Mouse (Mus musculus) forebrain, postnatal 0 days (tissue): Measurements from ENCODE around the gene Fitm2. TPM values are rescaled to one million over a fixed set of nuclear protein-coding genes. Genes with fewer than 3 reads are reported as not detected.
"Not testable (repeated sequence)": the region's sequence is repeated elsewhere in the genome, so short reads cannot be mapped to it uniquely, and the experiment has no call there.

Experiments used
- ATAC-seq: fragments of 200-750 bp; cut with Nextera tagmentation; 2 replicates; pipeline ENCODE4 v1.8.0; 2017; ENCODE audit warnings: mild to moderate bottlenecking, moderate library complexity
- DNase-seq: peaks from one replicate; pipeline ENCODE4 v3.0.0-alpha.2; 2015
- H3K27ac ChIP-seq: fragments of 300-500 bp; sonication (generic); 2 replicates; pipeline ENCODE4 v1.5.1; 2014; ENCODE audit warnings: low read depth, mild to moderate bottlenecking, antibody characterized with exemption, low read length, moderate library complexity, mixed read lengths
- H3K27me3 ChIP-seq: fragments of 300-500 bp; sonication (generic); 2 replicates; pipeline ENCODE4 v1.6.1; 2014; ENCODE audit warnings: mild to moderate bottlenecking, low read length, mixed read lengths; ENCODE audit not compliant: insufficient read depth
- H3K36me3 ChIP-seq: fragments of 300-500 bp; sonication (generic); 2 replicates; pipeline ENCODE4 v1.6.1; 2014; ENCODE audit warnings: mild to moderate bottlenecking, moderate library complexity; ENCODE audit not compliant: insufficient read depth
- H3K4me1 ChIP-seq: fragments of 300-500 bp; sonication (generic); 2 replicates; pipeline ENCODE4 v1.6.1; 2014; ENCODE audit warnings: antibody characterized with exemption; ENCODE audit not compliant: insufficient read depth
- H3K4me2 ChIP-seq: fragments of 300-500 bp; sonication (generic); 2 replicates; pipeline ENCODE4 v1.6.1; 2014; ENCODE audit warnings: low read depth, mild to moderate bottlenecking, moderate library complexity
- H3K4me3 ChIP-seq: fragments of 300-500 bp; sonication (generic); 2 replicates; pipeline ENCODE4 v1.5.1; 2014; ENCODE audit warnings: low read depth, low read length, mixed read lengths
- H3K9ac ChIP-seq: fragments of 300-500 bp; sonication (generic); 2 replicates; pipeline ENCODE4 v1.6.1; 2014; ENCODE audit warnings: mild to moderate bottlenecking
- H3K9me3 ChIP-seq: fragments of 300-500 bp; sonication (generic); 2 replicates; pipeline ENCODE4 v1.6.1; 2016; ENCODE audit warnings: low read length
- CTCF ChIP-seq: sonication (generic); IDR thresholded peaks from 2 replicates; pipeline ENCODE4 v1.5.1; 2016; ENCODE audit warnings: antibody characterized with exemption, control low read depth, low read depth
- WGBS: fragments of 180-500 bp; shearing (Covaris S2); extraction: QIAGEN DNeasy Blood & Tissue Kit; methylation state at CpG from one replicate; pipeline ENCODE4 v1.1.7; 2014; 5-methylcytosine and 5-hydroxymethylcytosine counted together
- polyA plus RNA-seq: library from polyadenylated mRNA; unstranded; fragments of >200 nt; fragmentation: Nextera tagmentation; extraction: Ambion mirVana; gene quantifications from 2 replicates; pipeline ENCODE4 v1.2.1, GENCODE M21; 2015
- total RNA-seq: library from RNA; depleted of rRNA; stranded (reverse); fragments of >200 nt; gene quantifications from 2 replicates; pipeline ENCODE4 v1.2.3, GENCODE M21; 2014

Fitm2 gene
- total and polyA plus RNA-seq, 2 experiments from 2014 or later: 11.7 to 25.8 TPM

DNA sequence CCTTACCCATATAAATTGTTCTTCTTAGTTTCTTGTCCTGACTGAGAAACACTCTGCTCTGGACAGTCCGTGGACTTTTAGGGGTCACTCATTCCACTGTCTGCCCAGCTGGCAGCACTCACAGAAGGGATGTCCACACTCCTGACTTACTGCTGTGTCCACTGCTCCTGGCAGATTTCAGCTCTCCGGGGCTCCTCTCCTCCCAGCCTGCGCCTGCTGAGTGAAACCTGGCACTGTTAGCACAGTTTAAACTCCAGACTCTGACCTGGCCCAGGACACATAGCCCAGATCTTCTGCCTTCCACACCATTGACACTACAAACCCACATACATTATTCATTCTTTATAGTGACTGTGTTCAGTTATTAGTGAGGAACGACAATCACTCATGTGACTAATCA, 8.4 kb downstream of the Fitm2 start:
- H3K4me3 ChIP-seq: no peak overlapping the region
- peaks cover 22% of the 10 kb centered on the region for H3K36me3 ChIP-seq
- H3K9me3 ChIP-seq: no peaks in the 10 kb centered on the region
- no peak for TF ChIP-seq CTCF
- no peak for ATAC-seq
- no peak overlapping the region for H3K27ac ChIP-seq
- DNase-seq: no peak
- no peaks in the 10 kb centered on the region for H3K27me3 ChIP-seq
- no peak overlapping the region for H3K4me2 ChIP-seq
- peaks cover 2% of the 10 kb centered on the region; the same call in 1 of the 2 replicates for H3K4me1 ChIP-seq
- 76% methylated on average over 4 of the region's 4 CpGs for WGBS
- H3K9ac ChIP-seq: no peak overlapping the region

DNA sequence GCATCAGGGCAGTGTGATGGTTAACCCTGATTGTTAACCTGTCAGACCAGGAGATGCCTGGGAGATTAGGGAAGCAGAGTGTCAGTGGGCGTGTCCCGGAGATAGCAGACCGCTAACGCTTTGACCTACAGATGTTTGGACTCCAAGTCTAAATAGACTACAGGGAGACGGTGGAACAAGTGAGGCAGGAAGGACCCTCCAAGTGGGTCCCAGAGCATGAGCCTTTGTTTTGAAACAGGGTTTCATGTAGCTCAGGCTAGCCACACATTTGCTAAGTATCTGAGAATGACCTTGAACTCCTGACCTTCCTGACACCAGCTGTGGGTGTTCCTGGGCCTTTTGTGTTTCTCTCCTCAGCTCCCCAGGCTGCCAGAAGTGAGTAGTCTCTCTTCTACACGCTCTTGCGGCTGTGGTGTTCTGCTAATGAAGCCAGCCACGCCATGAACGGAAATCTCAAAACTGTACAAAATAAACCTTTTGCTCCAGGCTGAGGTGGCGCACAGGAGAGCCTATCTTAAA, 9.1 kb downstream of the Fitm2 start:
- peaks cover 4% of the 10 kb centered on the region; the same call in 1 of the 2 replicates for H3K4me1 ChIP-seq
- no peaks in the 10 kb centered on the region for H3K9me3 ChIP-seq
- no peak overlapping the region for H3K4me2 ChIP-seq
- H3K36me3 ChIP-seq: peaks cover 15% of the 10 kb centered on the region
- WGBS: 74% methylated on average over 10 of the region's 10 CpGs
- H3K9ac ChIP-seq: no peak overlapping the region
- DNase-seq: no peak
- no peak overlapping the region for H3K4me3 ChIP-seq
- ATAC-seq: no peak
- H3K27ac ChIP-seq: no peak overlapping the region
- H3K27me3 ChIP-seq: no peaks in the 10 kb centered on the region
- TF ChIP-seq CTCF: no peak

DNA sequence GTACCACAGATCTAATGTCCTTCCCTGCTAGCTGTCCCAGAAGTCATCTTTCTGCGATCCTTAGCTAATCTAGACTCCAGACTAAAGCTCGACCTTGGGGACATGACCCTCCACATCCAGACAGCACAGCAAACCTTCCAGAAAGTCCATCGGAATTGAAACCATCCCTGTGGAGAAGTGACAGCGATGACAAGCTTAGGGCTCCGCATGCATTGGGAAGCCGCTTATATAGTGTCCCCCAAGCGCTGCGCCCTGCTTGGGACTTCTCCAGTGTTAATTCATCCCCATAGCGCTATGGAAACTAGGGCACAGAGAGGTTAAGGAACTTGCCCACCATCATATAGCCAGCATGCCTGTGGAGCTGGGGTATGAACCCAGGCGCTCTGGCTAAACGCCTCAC, 9.6 kb downstream of the Fitm2 start:
- Histone ChIP-seq H3K27me3 (no peaks in the 10 kb centered on the region), H3K9ac (no peak overlapping the region), H3K9me3 (no peaks in the 10 kb centered on the region), H3K27ac (no peak overlapping the region), H3K4me2 (no peak overlapping the region), H3K4me1 (peaks cover 4% of the 10 kb centered on the region; the same call in 1 of the 2 replicates), H3K36me3 (peaks cover 10% of the 10 kb centered on the region), H3K4me3 (no peak overlapping the region)
- no peak for TF ChIP-seq CTCF
- ATAC-seq: no peak
- 80% methylated on average over 11 of the region's 11 CpGs for WGBS
- no peak for DNase-seq

DNA sequence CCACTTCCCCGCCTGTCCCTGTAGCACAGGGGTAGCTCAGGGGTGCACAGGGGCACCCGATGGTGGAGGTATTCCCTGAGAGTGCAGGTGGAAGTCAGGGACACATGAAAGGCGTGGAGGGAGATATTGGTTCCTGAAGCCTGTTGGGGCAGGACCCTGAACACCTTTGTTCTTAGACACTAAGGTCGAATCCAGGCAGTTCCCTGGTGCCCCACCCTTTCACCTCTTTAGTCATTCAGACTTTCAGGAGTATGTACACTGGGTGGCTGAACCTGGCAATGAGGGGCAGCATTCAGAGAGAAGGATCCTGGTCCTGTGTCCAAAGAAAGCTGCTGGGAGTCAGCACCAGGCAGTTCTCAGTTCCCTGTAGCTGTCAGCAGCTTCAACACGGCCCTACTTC, 10.0 kb downstream of the Fitm2 start:
- ATAC-seq: no peak
- Histone ChIP-seq H3K9ac (no peak overlapping the region), H3K4me1 (peaks cover 4% of the 10 kb centered on the region; the same call in 1 of the 2 replicates), H3K4me3 (no peak overlapping the region), H3K27me3 (no peaks in the 10 kb centered on the region), H3K4me2 (no peak overlapping the region), H3K36me3 (peaks cover 7% of the 10 kb centered on the region; the same call in 1 of the 2 replicates), H3K9me3 (no peaks in the 10 kb centered on the region), H3K27ac (no peak overlapping the region)
- TF ChIP-seq CTCF: no peak
- 76% methylated on average over 5 of the region's 5 CpGs for WGBS
- DNase-seq: no peak

DNA sequence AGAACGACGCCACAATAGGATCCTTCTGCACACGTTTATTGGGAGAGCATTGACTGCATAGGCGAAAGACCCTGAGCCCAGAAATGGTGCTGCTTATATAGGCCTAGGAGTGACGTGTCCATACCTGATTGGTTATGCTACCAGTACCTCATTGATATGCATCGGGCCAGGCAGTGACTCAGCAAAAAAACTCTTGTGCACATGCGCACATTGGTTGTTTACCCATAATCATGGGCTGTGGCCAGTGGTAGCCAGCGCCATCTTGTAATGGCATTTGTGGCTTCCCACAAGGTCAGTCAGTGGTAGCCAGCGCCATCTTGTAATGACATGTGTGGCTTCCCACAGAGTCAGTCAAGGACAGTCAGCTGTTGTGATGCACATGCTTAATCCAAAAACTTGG, 11.1 kb downstream of the Fitm2 start:
- not testable (repeated sequence) for ATAC-seq, H3K36me3 ChIP-seq, H3K4me1 ChIP-seq

DNA sequence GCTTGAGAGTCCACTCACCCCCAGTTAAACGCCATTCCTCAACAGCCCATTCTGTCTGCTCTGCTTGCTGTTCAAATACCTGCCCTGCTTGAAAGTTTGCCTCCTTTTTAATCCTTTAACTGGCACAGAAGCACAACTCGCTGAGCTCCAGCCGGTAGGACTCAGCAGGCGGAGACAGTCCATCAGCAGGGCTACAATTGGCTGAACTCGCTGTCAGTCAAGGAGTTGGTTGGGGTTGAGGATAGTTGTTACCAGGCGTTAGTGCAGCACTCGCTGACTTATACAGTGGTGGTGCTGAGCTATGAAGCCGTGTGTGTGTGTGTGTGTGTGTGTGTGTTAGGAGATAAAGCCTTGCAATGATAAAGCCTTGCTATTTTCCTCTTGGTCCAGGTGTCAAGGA, 11.8 kb downstream of the Fitm2 start:
- no peak overlapping the region for H3K27ac ChIP-seq
- DNase-seq (no peak), ATAC-seq (no peak)
- no peak overlapping the region for H3K4me2 ChIP-seq
- no peak overlapping the region for H3K4me3 ChIP-seq
- no peaks in the 10 kb centered on the region for H3K27me3 ChIP-seq
- H3K4me1 ChIP-seq: peaks cover 4% of the 10 kb centered on the region; the same call in 1 of the 2 replicates
- WGBS: 87% methylated on average over 8 of the region's 8 CpGs
- no peak for TF ChIP-seq CTCF
- no peak overlapping the region for H3K9ac ChIP-seq
- H3K9me3 ChIP-seq: no peaks in the 10 kb centered on the region
- H3K36me3 ChIP-seq: peaks cover 1% of the 10 kb centered on the region; the same call in 1 of the 2 replicates

More for the DNA sequence above, 11.1 kb downstream of the Fitm2 start:
- not testable (repeated sequence) for DNase-seq, H3K4me2 ChIP-seq, H3K27me3 ChIP-seq, H3K27ac ChIP-seq, H3K9ac ChIP-seq, H3K9me3 ChIP-seq, H3K4me3 ChIP-seq
- 97% methylated on average over 8 of the region's 9 CpGs for WGBS

DNA sequence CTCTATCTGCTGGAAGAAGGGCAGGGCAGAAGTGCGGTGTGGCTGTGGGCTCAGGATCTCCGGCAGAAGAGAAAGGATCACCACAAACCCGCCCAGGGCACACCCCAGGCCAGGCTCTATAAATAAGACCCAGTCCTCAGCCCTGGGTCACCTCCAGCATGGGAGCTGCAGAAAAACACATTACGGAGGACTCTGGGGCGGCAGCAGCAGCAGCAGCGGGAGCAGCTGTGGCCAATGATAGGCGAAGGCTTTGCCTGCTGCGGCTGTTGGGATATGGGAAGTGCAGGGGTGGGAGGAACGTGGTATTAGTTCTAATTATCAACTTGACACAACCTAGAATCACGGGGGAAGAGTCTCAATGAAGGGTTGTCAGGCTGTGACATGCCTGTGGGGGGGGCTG, 13.0 kb downstream of the Fitm2 start:
- Histone ChIP-seq H3K27ac (peak overlapping the region; percentile 29; the same call in 1 of the 2 replicates), H3K4me3 (0 out of 2 replicates have a peak overlapping the region, but pooled peaks have one; percentile 3)
- DNase-seq: peak; percentile 53

More for the DNA sequence above, 13.0 kb downstream of the Fitm2 start:
- Histone ChIP-seq H3K36me3 (peaks cover 11% of the 10 kb centered on the region), H3K4me1 (peaks cover 4% of the 10 kb centered on the region; the same call in 1 of the 2 replicates), H3K4me2 (peak overlapping the region; percentile 38), H3K9ac (peak overlapping the region; percentile 33), H3K27me3 (no peaks in the 10 kb centered on the region), H3K9me3 (no peaks in the 10 kb centered on the region)
- WGBS: 42% methylated on average over 10 of the region's 10 CpGs
- no peak for TF ChIP-seq CTCF
- peak; percentile 85 for ATAC-seq
